Mouse (Mus musculus) layer of hippocampus, adult 6 months (tissue): ENCODE data around the gene Klra6. TPM values are rescaled to one million over a fixed set of nuclear protein-coding genes. Genes with fewer than 3 reads are reported as not detected.

Source experiments
- long read RNA-seq, 2 experiments: library from polyadenylated mRNA; unstranded; transcript quantifications; one replicate each; pipeline ENCODE4 v2.0.0; 2019 to 2020
- polyA plus RNA-seq: library from polyadenylated mRNA; unstranded; fragments of <200 nt; fragmentation: Nextera tagmentation; gene quantifications from 2 replicates; pipeline ENCODE4 v1.2.3, GENCODE M21; 2021

The Klra6 gene
- not detected in 2 replicates for polyA plus RNA-seq
- long read RNA-seq, experiment 1 = 0 reads
- long read RNA-seq, experiment 2 = 0 reads

GRCm38 (mm10) chr6:130026854-130027253, at the start of gene Klra6:
Gene Klra6 (minus strand): TSS chr6:130026954.

DNA sequence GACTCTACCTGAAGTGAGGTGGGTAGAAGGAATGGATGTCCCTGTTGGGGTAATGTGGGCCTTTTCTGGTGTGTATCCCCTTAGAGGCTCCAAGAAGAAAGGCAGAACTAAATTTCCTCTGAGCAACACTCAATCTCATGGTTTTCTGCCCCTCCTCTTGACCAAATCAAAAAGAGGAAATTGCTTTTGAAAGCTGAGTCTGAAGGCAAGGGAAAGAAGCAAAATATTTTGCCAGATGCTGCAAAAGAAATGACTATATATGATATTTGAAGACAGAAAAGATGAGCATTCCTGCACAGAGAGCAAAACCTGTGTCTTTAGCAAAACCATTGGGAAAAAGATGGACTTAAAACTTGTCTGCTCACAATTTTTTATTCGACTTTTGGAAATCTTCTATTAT, 40.4 kb upstream of the Klra6 start, which contains the start of gene Klra4:
Klra4 (minus strand) TSS at position 101 of the 400 bp plus-strand sequence.

Other genes with a start within 250 kb of the Klra6 start
- gene Gm156, start 242.7 kb downstream of the Klra6 start, polyA plus RNA-seq = not detected in 2 replicates
- gene Gm17631, start 164.3 kb downstream of the Klra6 start, polyA plus RNA-seq = not detected in 2 replicates
- not detected in 2 replicates for gene Klra17, start 150.3 kb downstream of the Klra6 start, polyA plus RNA-seq
- gene Klra5, start 109.3 kb downstream of the Klra6 start, polyA plus RNA-seq = not detected in 2 replicates
- gene Klra4, start 40.3 kb upstream of the Klra6 start, polyA plus RNA-seq = not detected in 2 replicates
- gene Klra8, start 102.9 kb upstream of the Klra6 start, polyA plus RNA-seq = not detected in 2 replicates
- not detected in 2 replicates for gene Klra9, start 166.2 kb upstream of the Klra6 start, polyA plus RNA-seq
- gene Klra7, start 206.4 kb upstream of the Klra6 start, polyA plus RNA-seq = not detected in 2 replicates